In genomic region chr2:17335451-17335850, GRCm38 (mm10) we compare ENCODE assay signal across 9 mouse cellular contexts.
DNase-seq lines count a peak whose midpoint lies in the region; ATAC-seq lines count a peak whose summit lies in the region.
"Had no signal": no experiment of that assay in that cellular context is flagged by ENCODE, and none has a peak within 500 bp of the region (broad histone marks: within the 10 kb centered on the region; RNA-seq: fewer than 3 reads in every experiment).

No protein-coding gene starts in this region.

- peak; percentile 5 to 33 for DNase-seq in kidney, adult 8-10 months
- DNase-seq in kidney, postnatal 10 days = no peak
- DNase-seq in cerebellum, postnatal 36 days = peak; percentile 78 to 82
- peak; percentile 7 to 27 for DNase-seq in left cerebral cortex, postnatal 10 days (ENCODE audit: extremely low spot score in 1 of 2, low spot score in 2 of 2)
- DNase-seq in spleen, postnatal 36 days (ENCODE audit: low spot score in 2 of 2) = no peak
- no peak for DNase-seq in lung, postnatal 4 days
- DNase-seq in lung, postnatal 14 days = no peak
- DNase-seq: kidney, adult 18-20 months had no signal

- intact Hi-C loops in left cerebral cortex, postnatal 10 days (cut with DNase I) = no loop called here

- peak; percentile 98 for ATAC-seq in cerebellum, adult (ENCODE audit: insufficient number of reproducible peaks, low FRiP score, low TSS enrichment)

Comparison
In these comparisons a context has a peak if more than half of its experiments do, and no peak if none do; other contexts are left out.
1. DNase-seq: peak in kidney, adult 8-10 months (2 of 2), cerebellum, postnatal 36 days (2 of 2) and left cerebral cortex, postnatal 10 days (2 of 2); none in kidney, postnatal 10 days (single experiment), spleen, postnatal 36 days (0 of 2), lung, postnatal 4 days (0 of 2) and lung, postnatal 14 days (single experiment).